Mouse (Mus musculus) stomach, embryonic 15.5 days (tissue): Measurements from ENCODE around the gene Nbl1. TPM values are rescaled to one million over a fixed set of nuclear protein-coding genes. Genes with fewer than 3 reads are reported as not detected.

Source experiments
- ATAC-seq: fragments of 200-750 bp; cut with Nextera tagmentation; 2 replicates; pipeline ENCODE4 v1.8.0; 2017; ENCODE audit warnings: low read depth, moderate number of reproducible peaks, moderate TSS enrichment; ENCODE audit not compliant: insufficient read depth, low FRiP score
- H3K27ac ChIP-seq: fragments of 300-500 bp; sonication (generic); 2 replicates; pipeline ENCODE4 v1.5.1; 2015; ENCODE audit warnings: mild to moderate bottlenecking, inconsistent platforms
- H3K27me3 ChIP-seq: fragments of 300-500 bp; sonication (generic); replicated peaks from 2 replicates; pipeline ENCODE4 v1.6.1; 2015; ENCODE audit warnings: inconsistent platforms
- H3K36me3 ChIP-seq: fragments of 300-500 bp; sonication (generic); 2 replicates; pipeline ENCODE4 v1.6.1; 2015; ENCODE audit warnings: inconsistent platforms
- H3K4me1 ChIP-seq: fragments of 300-500 bp; sonication (generic); 2 replicates; pipeline ENCODE4 v1.6.1; 2015; ENCODE audit warnings: inconsistent platforms
- H3K4me2 ChIP-seq: fragments of 300-500 bp; sonication (generic); 2 replicates; pipeline ENCODE4 v1.6.1; 2015; ENCODE audit warnings: mild to moderate bottlenecking, inconsistent platforms
- H3K4me3 ChIP-seq: fragments of 300-500 bp; sonication (generic); replicated peaks from 2 replicates; pipeline ENCODE4 v1.5.1; 2015; ENCODE audit warnings: inconsistent platforms
- H3K9ac ChIP-seq: fragments of 300-500 bp; sonication (generic); 2 replicates; pipeline ENCODE4 v1.6.1; 2015; ENCODE audit warnings: inconsistent platforms
- H3K9me3 ChIP-seq: fragments of 300-500 bp; sonication (generic); 2 replicates; pipeline ENCODE4 v1.6.1; 2016; ENCODE audit warnings: inconsistent platforms
- WGBS: fragments of 180-500 bp; shearing (Covaris S2); methylation state at CpG from one replicate; pipeline ENCODE4 v1.1.7; 2015; 5-methylcytosine and 5-hydroxymethylcytosine counted together
- polyA plus RNA-seq: library from polyadenylated mRNA; unstranded; fragments of >200 nt; fragmentation: Nextera tagmentation; extraction: Ambion mirVana; gene quantifications from 2 replicates; pipeline ENCODE4 v1.2.1, GENCODE M21; 2015

Gene Nbl1
- polyA plus RNA-seq, 1 experiment from 2014 or later: 64.6 TPM

GRCm38 (mm10) chr4:139081270-139081931 lies 11.4 kb downstream of the Nbl1 start:
- no peak for ATAC-seq
- no peak overlapping the region for H3K9ac ChIP-seq
- H3K4me3 ChIP-seq: no peak overlapping the region
- no peaks in the 10 kb centered on the region for H3K9me3 ChIP-seq
- no peak overlapping the region for H3K27ac ChIP-seq
- WGBS: 76% methylated on average over 18 of the region's 18 CpGs
- H3K27me3 ChIP-seq: peaks cover 5% of the 10 kb centered on the region
- peaks cover 7% of the 10 kb centered on the region; the same call in 1 of the 2 replicates for H3K4me1 ChIP-seq
- no peak overlapping the region for H3K4me2 ChIP-seq
- H3K36me3 ChIP-seq: no peaks in the 10 kb centered on the region

DNA sequence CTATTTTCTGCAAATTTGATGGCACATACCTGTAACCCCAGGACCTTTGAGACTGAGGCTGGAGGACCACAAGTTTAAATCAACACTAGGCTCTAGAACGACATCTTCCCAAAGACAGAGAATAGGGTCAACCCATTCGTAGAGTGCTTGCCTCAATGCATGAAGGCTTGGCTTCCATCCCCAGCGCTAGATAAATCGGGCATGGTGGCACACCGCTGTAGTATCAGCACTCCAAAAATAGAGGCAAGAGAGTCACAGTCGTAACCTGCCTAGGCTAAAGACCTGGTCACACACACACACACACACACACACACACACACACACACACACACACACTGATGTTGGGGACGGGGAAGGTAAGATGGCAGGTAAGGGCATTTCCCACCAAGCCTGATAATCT lies 12.5 kb downstream of the Nbl1 start:
- Histone ChIP-seq H3K9me3 (no peaks in the 10 kb centered on the region), H3K27me3 (peaks cover 17% of the 10 kb centered on the region), H3K36me3 (no peaks in the 10 kb centered on the region), H3K4me1 (peaks cover 11% of the 10 kb centered on the region; the same call in 1 of the 2 replicates), H3K4me2 (no peak overlapping the region), H3K27ac (no peak overlapping the region), H3K4me3 (no peak overlapping the region), H3K9ac (no peak overlapping the region)
- WGBS: 91% methylated on average over 7 of the region's 7 CpGs
- no peak for ATAC-seq

DNA sequence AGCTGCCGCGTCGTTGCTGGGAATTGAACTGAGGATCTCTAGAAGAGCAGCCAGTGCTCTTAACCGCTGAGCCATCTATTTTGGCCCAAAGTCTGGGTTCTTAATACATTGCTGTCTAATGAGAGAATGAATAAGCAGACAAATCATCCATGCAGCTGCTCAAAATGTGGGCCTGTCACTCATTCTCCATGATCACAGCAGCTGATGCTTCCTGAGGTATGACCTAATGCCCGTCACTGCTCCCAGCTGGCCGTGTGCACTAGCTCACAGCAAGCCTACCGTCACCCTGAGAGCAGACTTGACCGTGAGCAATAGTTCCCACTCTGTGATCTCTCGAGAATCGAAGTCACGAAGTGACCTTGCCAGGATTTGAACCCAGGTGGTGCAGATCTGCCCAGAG lies 13.4 kb downstream of the Nbl1 start:
- H3K27me3 ChIP-seq: peaks cover 25% of the 10 kb centered on the region
- peaks cover 19% of the 10 kb centered on the region for H3K4me1 ChIP-seq
- H3K4me2 ChIP-seq: no peak overlapping the region
- WGBS: 79% methylated on average over 11 of the region's 11 CpGs
- no peaks in the 10 kb centered on the region for H3K9me3 ChIP-seq
- H3K36me3 ChIP-seq: no peaks in the 10 kb centered on the region
- no peak overlapping the region for H3K9ac ChIP-seq
- no peak overlapping the region for H3K27ac ChIP-seq
- no peak overlapping the region for H3K4me3 ChIP-seq
- ATAC-seq: no peak

DNA sequence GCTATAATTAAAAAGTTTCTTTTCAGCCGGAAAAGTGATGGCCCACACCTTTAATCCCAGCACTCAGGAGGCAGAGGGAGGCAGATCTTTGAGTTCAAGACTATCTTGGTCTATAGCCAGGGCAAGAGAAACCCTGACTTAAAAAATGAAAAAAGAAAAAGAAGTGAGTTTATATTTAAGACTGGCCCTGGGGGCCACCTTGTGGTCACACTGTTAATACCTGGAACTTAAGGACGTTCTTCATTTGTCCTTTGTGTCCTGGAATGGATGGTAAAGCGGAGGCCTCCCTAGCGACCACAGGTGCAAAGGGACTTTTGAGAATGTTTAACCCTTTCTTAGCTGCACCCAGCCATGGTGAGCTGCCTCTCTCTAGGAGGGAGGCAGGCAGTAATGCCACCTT lies 14.1 kb downstream of the Nbl1 start:
- Histone ChIP-seq H3K36me3 (no peaks in the 10 kb centered on the region), H3K9me3 (no peaks in the 10 kb centered on the region), H3K4me3 (no peak overlapping the region), H3K4me2 (no peak overlapping the region), H3K27ac (no peak overlapping the region), H3K4me1 (peaks cover 23% of the 10 kb centered on the region), H3K27me3 (peaks cover 32% of the 10 kb centered on the region), H3K9ac (no peak overlapping the region)
- 17% methylated on average over 4 of the region's 4 CpGs for WGBS
- no peak for ATAC-seq

- ATAC-seq: no peak
- Histone ChIP-seq H3K9me3 (no peaks in the 10 kb centered on the region), H3K27me3 (peaks cover 36% of the 10 kb centered on the region), H3K27ac (no peak overlapping the region), H3K4me3 (no peak overlapping the region), H3K4me2 (no peak overlapping the region), H3K36me3 (no peaks in the 10 kb centered on the region), H3K4me1 (peaks cover 20% of the 10 kb centered on the region), H3K9ac (no peak overlapping the region)
- WGBS: 38% methylated on average over 2 of the region's 2 CpGs
These were observed 14.5 kb downstream of the Nbl1 start for GRCm38 (mm10) chr4:139078313-139078712.

DNA sequence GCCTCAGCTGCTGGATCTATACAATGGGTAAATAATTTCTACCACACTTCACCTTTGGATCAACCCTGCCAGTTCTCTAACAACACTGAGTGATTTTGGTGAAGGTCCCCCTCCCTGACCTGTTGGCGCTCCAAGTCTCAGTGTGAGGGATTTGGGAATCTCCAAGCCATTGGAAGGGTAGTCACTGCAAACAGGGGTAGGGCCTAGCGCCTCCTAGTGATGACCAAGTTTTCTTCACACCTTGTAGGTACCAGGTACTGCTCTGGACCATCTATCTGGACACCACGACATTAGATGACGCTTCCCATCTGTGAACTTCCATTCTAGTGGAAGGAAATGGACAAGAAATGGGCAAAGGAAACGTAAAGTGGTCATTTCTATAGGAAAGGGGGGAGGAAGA lies 16.9 kb downstream of the Nbl1 start:
- no peak overlapping the region for H3K27ac ChIP-seq
- 20% methylated on average over 5 of the region's 5 CpGs for WGBS
- peak overlapping the region; percentile 95 for H3K4me2 ChIP-seq
- peaks cover 17% of the 10 kb centered on the region for H3K4me1 ChIP-seq
- no peak overlapping the region for H3K9ac ChIP-seq
- H3K36me3 ChIP-seq: no peaks in the 10 kb centered on the region
- ATAC-seq: no peak
- peaks cover 50% of the 10 kb centered on the region for H3K27me3 ChIP-seq
- H3K4me3 ChIP-seq: peak overlapping the region; percentile 52
- H3K9me3 ChIP-seq: no peaks in the 10 kb centered on the region

GRCm38 (mm10) chr4:139075041-139075711 lies 17.6 kb downstream of the Nbl1 start, which contains the start of gene Htr6:
Htr6 (minus strand) TSS chr4:139075570.
- under 1% methylated on average over 76 of the region's 77 CpGs for WGBS

DNA sequence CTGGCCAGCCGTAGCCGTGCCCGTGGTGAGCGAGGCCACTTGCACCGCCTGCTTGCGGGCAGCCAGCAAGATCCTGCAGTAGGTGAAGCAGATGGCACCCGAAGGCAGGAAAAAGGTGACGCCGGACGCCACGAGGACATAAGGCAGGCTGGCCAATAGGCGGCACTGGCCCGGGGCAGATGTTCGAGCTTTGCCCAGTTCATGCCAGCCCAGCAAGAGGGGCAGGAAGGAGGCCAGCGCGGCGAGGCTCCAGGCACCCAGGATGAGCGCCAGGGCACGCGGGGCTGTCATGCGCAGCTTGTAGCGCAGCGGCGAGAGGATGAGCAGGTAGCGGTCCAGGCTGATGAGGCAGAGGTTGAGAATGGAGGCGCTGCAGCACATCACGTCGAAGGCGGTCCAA lies 18.7 kb downstream of the Nbl1 start:
- H3K4me1 ChIP-seq: peaks cover 17% of the 10 kb centered on the region
- H3K9me3 ChIP-seq: no peaks in the 10 kb centered on the region
- H3K4me2 ChIP-seq: peak overlapping the region; percentile 95
- peaks cover 50% of the 10 kb centered on the region for H3K27me3 ChIP-seq
- H3K4me3 ChIP-seq: peak overlapping the region; percentile 52
- H3K9ac ChIP-seq: no peak overlapping the region
- no peak overlapping the region for H3K27ac ChIP-seq
- H3K36me3 ChIP-seq: no peaks in the 10 kb centered on the region
- no peak for ATAC-seq
- 19% methylated on average over 29 of the region's 29 CpGs for WGBS

More at GRCm38 (mm10) chr4:139075041-139075711, 17.6 kb downstream of the Nbl1 start, which contains the start of gene Htr6:
- H3K27ac ChIP-seq: no peak within 1 kb of the TSS
- H3K4me3 ChIP-seq: peak within 1 kb of the TSS; percentile 52
- H3K9me3 ChIP-seq: no peaks in the 10 kb centered on the region
- H3K9ac ChIP-seq: 0 out of 2 replicates have a peak within 1 kb of the TSS, but pooled peaks have one; percentile 4
- peak; percentile 48 for ATAC-seq
- H3K4me1 ChIP-seq: peaks cover 17% of the 10 kb centered on the region
- H3K36me3 ChIP-seq: no peaks in the 10 kb centered on the region
- peak within 1 kb of the TSS; percentile 95 for H3K4me2 ChIP-seq
- H3K27me3 ChIP-seq: peaks cover 50% of the 10 kb centered on the region

- 22% methylated on average over 4 of the region's 4 CpGs for WGBS
These were observed 24.5 kb downstream of the Nbl1 start for GRCm38 (mm10) chr4:139068287-139068686.

DNA sequence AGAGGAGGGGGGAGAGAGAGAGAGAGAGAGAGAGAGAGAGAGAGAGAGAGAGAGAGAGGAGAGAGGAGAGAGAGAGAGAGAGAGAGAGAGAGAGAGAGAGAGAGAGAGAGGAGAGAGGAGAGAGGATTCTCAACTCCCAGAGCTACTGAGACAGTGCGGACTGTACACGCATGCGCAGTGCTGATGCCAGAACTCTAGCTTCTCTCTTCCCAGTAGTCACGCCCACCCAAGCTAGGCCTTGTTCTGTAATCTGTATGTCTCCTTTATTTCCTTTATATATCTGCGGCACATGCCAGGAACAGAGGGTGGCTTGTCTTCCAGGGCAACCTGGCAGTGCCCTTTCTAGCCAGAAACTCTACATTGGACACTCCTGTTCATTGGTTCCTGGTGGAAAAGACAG lies 28.0 kb downstream of the Nbl1 start:
- H3K9ac ChIP-seq: no peak overlapping the region
- no peaks in the 10 kb centered on the region for H3K36me3 ChIP-seq
- no peak overlapping the region for H3K4me2 ChIP-seq
- no peaks in the 10 kb centered on the region for H3K9me3 ChIP-seq
- no peak overlapping the region for H3K4me3 ChIP-seq
- H3K27ac ChIP-seq: no peak overlapping the region
- ATAC-seq: no peak
- H3K4me1 ChIP-seq: no peaks in the 10 kb centered on the region
- H3K27me3 ChIP-seq: no peaks in the 10 kb centered on the region
- 91% methylated on average over 5 of the region's 5 CpGs for WGBS

More at GRCm38 (mm10) chr4:139068287-139068686, 24.5 kb downstream of the Nbl1 start:
- peaks cover 14% of the 10 kb centered on the region for H3K27me3 ChIP-seq
- no peak overlapping the region for H3K4me2 ChIP-seq
- no peak overlapping the region for H3K27ac ChIP-seq
- no peak overlapping the region for H3K4me3 ChIP-seq
- no peaks in the 10 kb centered on the region for H3K9me3 ChIP-seq
- H3K36me3 ChIP-seq: no peaks in the 10 kb centered on the region
- no peaks in the 10 kb centered on the region for H3K4me1 ChIP-seq
- no peak for ATAC-seq
- no peak overlapping the region for H3K9ac ChIP-seq

DNA sequence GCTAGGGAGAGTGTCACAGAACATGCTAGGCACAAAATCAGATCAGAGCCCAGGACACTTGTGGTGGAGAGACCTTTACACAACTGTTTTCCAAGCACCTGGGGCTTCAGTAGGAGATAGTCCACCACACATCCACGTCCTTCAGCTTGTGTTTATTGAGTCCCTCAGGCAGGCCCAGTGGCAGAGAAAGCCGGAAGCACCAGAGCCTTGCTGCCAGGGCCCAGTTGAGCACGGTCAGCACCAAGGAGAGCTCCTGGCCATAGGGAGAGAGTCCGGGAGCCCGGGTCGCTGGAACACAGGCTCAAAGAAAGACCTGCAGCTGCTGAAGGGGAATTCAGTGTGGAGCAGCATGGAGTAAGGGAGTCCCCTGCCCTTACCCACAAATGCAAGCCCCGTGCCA lies 33.2 kb downstream of the Nbl1 start:
- Histone ChIP-seq H3K4me2 (no peak overlapping the region), H3K27me3 (no peaks in the 10 kb centered on the region), H3K27ac (no peak overlapping the region), H3K4me3 (no peak overlapping the region), H3K9me3 (no peaks in the 10 kb centered on the region), H3K4me1 (no peaks in the 10 kb centered on the region), H3K36me3 (no peaks in the 10 kb centered on the region), H3K9ac (no peak overlapping the region)
- ATAC-seq: no peak
- 7% methylated on average over 7 of the region's 7 CpGs for WGBS

DNA sequence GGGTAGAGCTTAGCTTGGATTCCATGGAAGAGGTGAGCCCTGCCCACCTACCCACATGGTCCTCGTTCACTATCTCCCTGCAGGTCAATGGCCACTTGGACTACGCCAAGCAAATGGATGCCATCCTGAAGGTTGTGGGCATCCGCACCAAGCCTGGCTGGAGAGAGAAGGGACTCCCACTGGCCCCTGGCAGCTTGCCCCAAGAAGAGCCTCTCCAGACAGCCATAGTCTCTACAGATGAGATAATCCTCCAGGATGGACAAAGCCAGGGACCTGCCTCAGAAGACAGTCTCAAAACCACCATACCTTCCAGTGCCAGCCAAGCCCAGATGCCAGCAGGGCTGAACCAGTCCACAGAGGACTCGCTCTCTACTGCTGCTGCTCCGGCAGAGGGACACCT lies 34.8 kb downstream of the Nbl1 start:
- Histone ChIP-seq H3K27ac (no peak overlapping the region), H3K4me3 (no peak overlapping the region), H3K9me3 (no peaks in the 10 kb centered on the region), H3K4me2 (no peak overlapping the region), H3K9ac (no peak overlapping the region), H3K27me3 (no peaks in the 10 kb centered on the region), H3K4me1 (no peaks in the 10 kb centered on the region), H3K36me3 (no peaks in the 10 kb centered on the region)
- no peak for ATAC-seq
- WGBS: 82% methylated on average over 5 of the region's 5 CpGs
